Mouse (Mus musculus) monocyte, adult 59 days (primary cell): ENCODE data around the gene Col12a1. TPM values are rescaled to one million over a fixed set of nuclear protein-coding genes. Genes with fewer than 3 reads are reported as not detected.

ENCODE experiments used
- total RNA-seq, 2 experiments: library from RNA; stranded (reverse); gene quantifications; one replicate each; pipeline ENCODE4 v1.2.4; 2023

The Col12a1 gene
- total RNA-seq = not detected

DNA sequence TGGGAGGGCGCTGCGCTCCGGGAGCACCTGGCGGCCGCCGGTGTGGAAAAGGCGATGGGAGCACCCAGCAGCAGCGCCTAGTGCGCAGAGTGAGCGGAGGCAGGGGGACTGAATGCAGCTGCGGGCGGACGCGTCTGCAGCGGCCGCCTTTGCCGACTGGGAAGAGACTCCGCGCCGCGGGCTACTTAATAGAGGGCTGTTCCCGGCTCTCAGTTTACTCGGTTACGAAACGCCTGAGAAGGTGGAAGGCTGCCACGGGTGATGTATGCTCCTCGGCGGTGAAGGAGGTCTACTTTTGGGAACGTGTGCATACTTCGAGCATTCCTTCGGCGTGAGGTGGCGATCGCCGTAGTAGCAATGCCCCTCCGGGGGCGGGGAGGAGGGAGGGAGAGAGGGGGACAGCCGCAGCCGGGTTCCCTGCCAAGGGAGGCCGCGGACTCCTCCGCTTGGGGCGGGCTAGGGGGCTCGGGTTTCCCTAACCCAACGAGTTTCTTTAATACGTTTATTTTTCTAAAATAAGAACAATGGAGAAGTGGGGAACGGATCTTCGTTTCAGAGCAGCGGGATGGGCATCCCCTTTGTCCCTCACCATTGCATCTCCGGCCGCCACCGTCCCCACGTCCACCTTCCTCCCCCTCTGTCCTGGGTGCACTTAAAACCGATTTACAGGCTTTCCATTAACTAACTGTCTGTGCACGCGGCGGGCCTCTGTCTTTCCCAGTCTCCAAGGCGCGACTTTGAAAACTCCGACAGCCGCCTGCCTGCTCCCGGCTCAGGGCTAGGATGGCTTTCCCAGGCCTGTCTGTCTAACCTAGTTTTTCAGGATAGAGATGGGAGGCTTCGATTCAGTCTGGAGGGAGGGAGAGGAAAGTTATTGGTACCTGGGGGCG, at the start of gene Col12a1:
Gene Col12a1 (minus strand): TSS at position 351 of the 890 bp plus-strand sequence.

DNA sequence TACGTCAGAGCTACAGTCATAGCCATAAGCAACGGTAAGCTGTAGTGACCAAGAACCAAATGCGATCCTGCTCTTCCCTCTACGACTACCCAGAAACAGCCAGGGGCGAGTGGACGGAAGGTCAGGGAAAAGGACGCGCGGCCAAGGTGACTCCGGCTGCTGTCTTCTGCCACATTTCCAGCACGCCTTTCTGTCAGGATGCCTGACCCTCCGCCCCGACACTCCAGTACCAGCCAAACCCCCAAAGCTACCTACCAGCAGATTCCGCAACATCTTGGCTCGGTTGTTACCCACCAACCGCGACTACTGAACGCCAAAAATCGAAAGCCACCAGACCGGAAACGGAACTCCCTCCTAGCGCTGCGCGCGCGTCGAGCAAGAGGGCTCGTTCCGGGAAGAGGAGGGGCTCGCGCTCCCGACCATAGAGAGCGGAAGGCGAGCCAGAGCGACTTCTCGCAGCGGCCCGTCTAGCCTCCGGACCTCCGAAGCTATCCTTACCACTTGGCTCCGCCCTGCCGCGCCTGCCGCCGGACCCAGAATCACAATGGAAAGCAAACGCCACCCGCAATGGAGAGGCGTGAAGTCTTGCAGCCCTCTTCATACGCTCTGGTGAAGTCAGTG, 40.9 kb upstream of the Col12a1 start, which contains the start of gene Cox7a2:
Gene Cox7a2 (minus strand): TSS at position 494 of the 621 bp plus-strand sequence.

Other genes starting within 250 kb of the Col12a1 start
- 10 to 100 TPM; 94.6 to 98.9 TPM for gene Cox7a2, start 41.0 kb upstream of the Col12a1 start, total RNA-seq
- gene Tmem30a, start 74.7 kb upstream of the Col12a1 start, total RNA-seq = 10 to 100 TPM; 59.5 to 65.0 TPM